Mouse (Mus musculus) layer of hippocampus, postnatal 25 days (tissue): ENCODE results near the gene Mfsd11. TPM values are rescaled to one million over a fixed set of nuclear protein-coding genes. Genes with fewer than 3 reads are reported as not detected.
"Not testable (repeated sequence)": the region's sequence is repeated elsewhere in the genome, so short reads cannot be mapped to it uniquely, and the experiment has no call there.

Source experiments
- DNase-seq, 2 experiments: peaks; one replicate each; pipeline ENCODE4 v3.0.0; 2022; ENCODE audit warnings: mixed read lengths in 2 of 2, low spot score in 1 of 2; ENCODE audit errors: extremely low spot score in 1 of 2
- total RNA-seq, 2 experiments: library from RNA; stranded (reverse); gene quantifications; 2 replicates each; pipeline ENCODE4 v1.2.3; 2021

Mfsd11 gene
- total RNA-seq, 2 experiments from 2014 or later: 35.8 to 49.4 TPM

DNA sequence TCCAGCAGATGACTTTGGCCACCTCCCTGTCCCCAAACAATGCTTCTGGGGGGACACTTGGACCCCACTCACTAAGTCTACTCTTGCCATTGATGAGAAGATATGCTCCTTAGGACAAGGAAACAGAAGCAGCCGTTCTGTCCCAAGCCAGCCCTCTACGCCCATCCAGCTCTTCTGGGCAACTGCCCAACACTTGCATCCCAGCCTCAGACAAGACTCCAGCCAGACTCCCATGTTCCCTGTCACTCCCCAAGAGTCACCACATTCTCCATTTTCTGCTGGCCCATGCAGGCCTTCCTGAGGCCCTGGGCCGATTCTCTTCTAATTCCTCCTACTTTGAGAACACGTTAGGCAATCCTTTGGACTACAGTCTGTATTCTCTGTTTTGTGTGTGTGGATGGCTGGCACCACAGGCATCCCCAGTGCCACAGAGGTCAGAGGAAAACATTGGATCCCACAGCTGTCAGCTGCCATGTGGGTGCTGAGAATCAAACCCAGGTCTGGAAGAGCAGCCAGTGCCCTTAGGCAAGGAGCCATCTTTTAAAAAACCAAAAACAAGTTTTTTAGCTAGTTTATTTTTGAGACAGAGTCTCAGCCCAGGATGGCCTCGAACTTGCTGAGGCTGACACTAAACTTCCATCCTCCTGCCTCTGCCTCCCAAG is 32.2 kb upstream of the Mfsd11 start:
- DNase-seq: no peak

GRCm38 (mm10) chr11:116821057-116821940 is 30.9 kb upstream of the Mfsd11 start:
- no peak for DNase-seq

GRCm38 (mm10) chr11:116822215-116822614 is 30.0 kb upstream of the Mfsd11 start:
- no peak for DNase-seq

GRCm38 (mm10) chr11:116822626-116823025 is 29.6 kb upstream of the Mfsd11 start:
- DNase-seq: no peak

DNA sequence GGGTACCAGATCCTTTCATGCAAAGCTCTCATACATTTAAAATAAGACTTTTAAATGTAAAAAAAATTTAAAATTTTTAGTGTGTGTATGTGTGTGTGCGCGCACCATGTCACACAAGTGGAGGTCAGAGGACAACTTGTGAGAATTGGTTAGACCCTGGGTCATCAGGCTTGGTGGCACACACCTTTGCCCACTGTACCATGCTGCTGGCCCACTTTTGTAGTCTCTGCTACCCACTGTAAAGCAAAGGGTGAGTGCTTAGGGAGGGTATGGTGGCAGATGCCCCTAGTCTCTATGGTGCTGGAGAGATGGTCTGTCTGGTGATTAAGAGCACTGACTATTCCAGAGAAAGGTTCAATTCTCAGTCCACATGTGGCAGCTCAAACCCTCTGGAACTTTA is 29.0 kb upstream of the Mfsd11 start:
- DNase-seq: no peak

- not testable (repeated sequence) for DNase-seq
Measured at GRCm38 (mm10) chr11:116823885-116824284, 28.4 kb upstream of the Mfsd11 start.

GRCm38 (mm10) chr11:116825230-116825629 is 27.0 kb upstream of the Mfsd11 start:
- DNase-seq: no peak

- no peak for DNase-seq
Measured at GRCm38 (mm10) chr11:116826550-116827504, 25.4 kb upstream of the Mfsd11 start.

DNA sequence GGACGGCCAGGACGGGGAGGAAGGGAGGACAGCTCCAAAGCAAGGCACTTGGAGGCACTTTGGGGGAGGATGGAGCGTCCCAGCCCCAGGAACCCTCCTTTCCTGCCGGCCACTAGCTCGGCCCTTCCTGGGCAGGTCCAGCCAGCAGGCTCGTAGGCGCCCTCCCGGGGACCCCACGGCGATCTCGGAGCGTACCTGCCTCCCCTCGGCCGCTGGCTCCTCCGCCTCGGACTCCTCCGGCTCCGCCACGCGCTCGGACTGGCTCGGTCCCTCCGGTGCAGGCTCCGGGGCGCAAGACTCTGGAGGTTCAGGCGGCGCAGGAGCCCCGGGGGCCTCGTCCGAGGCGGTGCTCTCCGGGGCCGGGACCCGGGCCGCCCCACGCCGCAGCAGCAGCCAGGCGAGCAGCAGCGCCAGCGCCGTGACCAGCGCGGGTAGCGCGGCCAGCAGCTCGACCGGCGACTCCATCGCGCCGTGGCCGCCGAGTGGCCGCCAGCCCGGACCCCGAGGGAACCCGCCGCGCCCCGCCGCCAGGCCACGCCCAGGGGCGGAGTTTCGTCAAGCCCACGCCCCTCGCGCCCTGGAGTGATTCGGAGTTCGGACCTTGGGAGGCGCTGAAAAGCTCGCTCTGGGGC is 24.6 kb upstream of the Mfsd11 start, which contains the start of gene Mxra7:
Gene Mxra7, minus strand, starts transcription at position 513 of the 632 bp plus-strand sequence.
- DNase-seq: peak; percentile 59 to 62

GRCm38 (mm10) chr11:116832172-116832685 is 20.0 kb upstream of the Mfsd11 start:
- no peak for DNase-seq

DNA sequence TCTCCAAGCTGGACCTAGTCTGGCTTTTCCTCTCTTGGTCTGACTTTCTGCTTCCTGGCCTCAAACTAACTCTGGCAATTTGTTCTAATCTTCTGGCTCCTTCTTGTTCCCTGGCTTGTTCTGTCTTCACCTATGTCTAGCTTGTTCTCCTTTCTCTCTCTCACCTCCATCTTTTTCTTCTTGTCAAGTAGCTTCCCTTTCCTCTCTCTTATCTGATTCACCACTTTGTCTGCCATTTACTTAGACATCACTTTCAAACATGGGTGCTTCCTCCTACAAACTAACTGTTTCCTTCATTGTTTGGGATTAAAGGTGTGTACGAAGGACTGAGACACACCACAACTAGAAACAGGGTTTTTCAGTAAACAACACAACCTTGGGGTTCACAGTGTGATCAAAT is 17.3 kb upstream of the Mfsd11 start:
- no peak for DNase-seq

DNA sequence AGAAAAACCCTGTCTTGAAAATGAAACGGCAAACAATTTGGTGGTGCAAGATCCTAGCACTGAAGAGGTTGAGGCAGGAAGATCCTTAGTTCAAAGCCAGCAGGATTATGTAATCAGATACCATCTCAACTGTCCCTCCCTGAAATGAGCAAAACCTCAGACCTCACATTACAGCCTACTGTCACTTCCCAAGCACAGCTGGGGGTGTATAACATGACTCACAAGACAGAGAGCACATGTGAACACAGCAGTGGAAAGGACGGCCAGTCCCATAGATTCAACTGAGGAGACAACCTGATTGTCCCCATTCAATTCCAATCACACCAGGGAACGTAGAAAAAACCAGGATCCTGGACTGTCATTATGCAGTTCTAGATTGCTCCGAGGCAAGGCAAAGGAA is 16.0 kb upstream of the Mfsd11 start:
- DNase-seq: no peak

DNA sequence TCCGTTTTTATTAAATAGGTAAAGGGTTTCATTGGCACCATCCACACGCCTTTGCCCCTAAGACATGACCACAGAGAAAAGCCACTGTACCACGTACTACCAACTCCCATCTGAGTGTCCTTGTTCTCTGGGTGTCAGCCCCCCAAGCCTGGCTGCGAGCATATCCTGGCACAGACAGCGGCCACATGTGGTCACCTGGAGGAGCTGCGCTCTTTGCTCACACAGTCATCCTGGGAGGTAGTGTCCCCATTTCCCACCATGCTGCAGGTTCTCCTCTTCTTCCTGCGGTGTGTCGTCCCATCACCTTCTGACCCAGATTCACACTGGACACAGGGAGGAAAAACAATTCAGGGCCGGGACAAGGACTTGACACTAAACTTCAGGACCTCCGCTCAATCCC is 14.8 kb upstream of the Mfsd11 start:
- no peak for DNase-seq

DNA sequence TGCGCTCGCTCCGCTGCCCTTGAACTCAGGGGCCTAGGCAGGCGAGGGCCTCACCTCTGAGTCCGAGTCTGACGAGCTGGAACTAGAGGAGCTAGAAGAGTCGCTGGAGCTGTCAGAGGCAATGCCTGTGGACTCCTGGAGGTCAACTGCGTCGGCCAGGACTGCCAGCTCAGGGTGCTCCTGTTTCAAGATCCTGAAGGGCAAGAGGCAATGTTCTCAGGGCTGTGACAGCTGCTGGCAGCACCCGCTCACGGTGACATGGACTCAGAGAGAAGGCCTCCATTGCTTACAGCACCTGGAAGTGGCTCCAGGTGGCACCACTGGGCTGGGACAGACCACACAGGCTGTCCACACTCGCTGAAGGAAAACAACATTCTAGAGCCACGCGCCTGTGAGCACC is 13.3 kb upstream of the Mfsd11 start:
- no peak for DNase-seq

GRCm38 (mm10) chr11:116839601-116840000 is 12.6 kb upstream of the Mfsd11 start:
- no peak for DNase-seq

DNA sequence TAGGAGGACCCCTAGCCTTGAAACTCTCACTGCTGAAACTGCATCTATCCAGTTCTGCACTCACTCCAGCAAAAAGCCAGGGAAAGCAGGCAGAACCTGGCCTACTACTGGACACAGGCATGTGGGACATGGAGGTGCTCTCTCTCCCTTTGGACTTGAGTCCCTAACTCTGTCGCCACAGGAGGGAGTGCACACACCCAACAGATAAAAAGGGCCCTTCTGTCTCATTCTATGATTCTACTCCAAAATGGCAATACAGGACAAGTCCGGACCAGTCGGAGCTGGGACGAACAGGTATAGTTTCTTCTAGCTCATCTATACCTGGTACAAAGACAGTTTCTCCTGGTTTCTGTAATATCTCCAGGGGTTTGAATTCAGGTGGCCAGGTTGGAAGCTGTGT is 11.5 kb upstream of the Mfsd11 start:
- DNase-seq: no peak

GRCm38 (mm10) chr11:116842531-116843260 is 9.5 kb upstream of the Mfsd11 start:
- peak; percentile 22 to 55 for DNase-seq

GRCm38 (mm10) chr11:116843261-116844233 is 8.7 kb upstream of the Mfsd11 start, which contains the start of the genes Mettl23 and Jmjd6:
Gene Mettl23 (plus strand): TSS chr11:116843278.
Gene Jmjd6 (minus strand): TSS chr11:116843449.
- peak; percentile 84 to 93 for DNase-seq
